Mouse (Mus musculus) liver, embryonic 13.5 days (tissue): Measurements from ENCODE around the gene Vmn1r67. TPM values are rescaled to one million over a fixed set of nuclear protein-coding genes. Genes with fewer than 3 reads are reported as not detected.

ENCODE experiments used
- ATAC-seq: fragments of 200-750 bp; cut with Nextera tagmentation; 2 replicates; pipeline ENCODE4 v1.8.0; 2017; ENCODE audit warnings: low read depth, mild to moderate bottlenecking, moderate number of reproducible peaks, moderate library complexity
- DNase-seq: peaks from one replicate; pipeline ENCODE4 v3.0.0; 2022
- H3K27ac ChIP-seq: fragments of 300-500 bp; sonication (generic); 2 replicates; pipeline ENCODE4 v1.5.1; 2015; ENCODE audit warnings: moderate library complexity, mild to moderate bottlenecking, inconsistent platforms
- H3K27me3 ChIP-seq: fragments of 300-500 bp; sonication (generic); 2 replicates; pipeline ENCODE4 v1.6.1; 2015; ENCODE audit warnings: mild to moderate bottlenecking, inconsistent platforms
- H3K36me3 ChIP-seq: fragments of 300-500 bp; sonication (generic); 2 replicates; pipeline ENCODE4 v1.6.1; 2015; ENCODE audit warnings: mild to moderate bottlenecking, inconsistent platforms
- H3K4me1 ChIP-seq: fragments of 300-500 bp; sonication (generic); replicated peaks from 2 replicates; pipeline ENCODE4 v1.6.1; 2015; ENCODE audit warnings: inconsistent platforms
- H3K4me2 ChIP-seq: fragments of 300-500 bp; sonication (generic); 2 replicates; pipeline ENCODE4 v1.6.1; 2015; ENCODE audit warnings: inconsistent platforms, mild to moderate bottlenecking, moderate library complexity
- H3K4me3 ChIP-seq: fragments of 300-500 bp; sonication (generic); replicated peaks from 2 replicates; pipeline ENCODE4 v1.5.1; 2015; ENCODE audit warnings: mild to moderate bottlenecking, inconsistent platforms
- H3K9ac ChIP-seq: fragments of 300-500 bp; sonication (generic); 2 replicates; pipeline ENCODE4 v1.6.1; 2015; ENCODE audit warnings: mild to moderate bottlenecking, inconsistent platforms
- H3K9me3 ChIP-seq: fragments of 300-500 bp; sonication (generic); replicated peaks from 2 replicates; pipeline ENCODE4 v1.6.1; 2016; ENCODE audit warnings: inconsistent platforms
- WGBS: fragments of 180-500 bp; shearing (Covaris S2); methylation state at CpG from one replicate; pipeline ENCODE4 v1.1.7; 2015; ENCODE audit not compliant: insufficient replicate concordance; 5-methylcytosine and 5-hydroxymethylcytosine counted together
- polyA plus RNA-seq: library from polyadenylated mRNA; unstranded; fragments of >200 nt; fragmentation: Nextera tagmentation; extraction: Ambion mirVana; gene quantifications from 2 replicates; pipeline ENCODE4 v1.2.1, GENCODE M21; 2015

Vmn1r67 gene
- not detected in 2 replicates for polyA plus RNA-seq

- Histone ChIP-seq H3K9me3 (no peaks in the 10 kb centered on the region; the same call in 1 of the 2 replicates), H3K9ac (no peak within 1 kb of the TSS), H3K4me3 (no peak within 1 kb of the TSS), H3K27ac (no peak within 1 kb of the TSS), H3K36me3 (no peaks in the 10 kb centered on the region), H3K27me3 (no peaks in the 10 kb centered on the region), H3K4me1 (no peaks in the 10 kb centered on the region), H3K4me2 (no peak within 1 kb of the TSS)
- ATAC-seq (no peak), DNase-seq (no peak)
Measured at GRCm38 (mm10) chr7:10443031-10443430, at the start of gene Vmn1r67. Gene Vmn1r67 (plus strand): TSS chr7:10443331.

GRCm38 (mm10) chr7:10458166-10458565 is 15.0 kb downstream of the Vmn1r67 start:
- Histone ChIP-seq H3K36me3 (no peaks in the 10 kb centered on the region), H3K4me1 (no peaks in the 10 kb centered on the region), H3K27me3 (no peaks in the 10 kb centered on the region), H3K4me2 (no peak overlapping the region), H3K9me3 (no peaks in the 10 kb centered on the region), H3K4me3 (no peak overlapping the region), H3K27ac (no peak overlapping the region), H3K9ac (no peak overlapping the region)
- 51% methylated on average over 3 of the region's 3 CpGs for WGBS
- DNase-seq (no peak), ATAC-seq (no peak)

- DNase-seq (no peak), ATAC-seq (no peak)
- Histone ChIP-seq H3K4me1 (no peaks in the 10 kb centered on the region), H3K27ac (no peak overlapping the region), H3K4me3 (no peak overlapping the region), H3K9me3 (peaks cover 3% of the 10 kb centered on the region; the same call in 1 of the 2 replicates), H3K27me3 (no peaks in the 10 kb centered on the region), H3K9ac (no peak overlapping the region), H3K36me3 (no peaks in the 10 kb centered on the region), H3K4me2 (no peak overlapping the region)
Measured at GRCm38 (mm10) chr7:10479813-10480212, 36.7 kb downstream of the Vmn1r67 start.

- Histone ChIP-seq H3K27ac (no peak overlapping the region), H3K4me3 (no peak overlapping the region), H3K9ac (no peak overlapping the region), H3K4me2 (no peak overlapping the region), H3K27me3 (no peaks in the 10 kb centered on the region), H3K4me1 (no peaks in the 10 kb centered on the region), H3K36me3 (no peaks in the 10 kb centered on the region), H3K9me3 (peaks cover 3% of the 10 kb centered on the region; the same call in 1 of the 2 replicates)
- WGBS = 56% methylated on average over 18 of the region's 18 CpGs
- ATAC-seq (no peak), DNase-seq (no peak)
Measured at GRCm38 (mm10) chr7:10480588-10481233, 37.6 kb downstream of the Vmn1r67 start.

- H3K36me3 ChIP-seq = peaks cover 27% of the 10 kb centered on the region
- DNase-seq (peak; percentile 58), ATAC-seq (peak; percentile 98)
- H3K9me3 ChIP-seq = no peaks in the 10 kb centered on the region
- peak within 1 kb of the TSS; percentile 70 for H3K4me2 ChIP-seq
- H3K27ac ChIP-seq = no peak within 1 kb of the TSS
- 2% methylated on average over 33 of the region's 33 CpGs for WGBS
- H3K9ac ChIP-seq = peak within 1 kb of the TSS; percentile 66
- peak within 1 kb of the TSS; percentile 64 for H3K4me3 ChIP-seq
- H3K4me1 ChIP-seq = peaks cover 9% of the 10 kb centered on the region
- H3K27me3 ChIP-seq = no peaks in the 10 kb centered on the region
Measured at GRCm38 (mm10) chr7:10494786-10495521, 51.8 kb downstream of the Vmn1r67 start, which contains the start of gene Zik1. Gene Zik1 (minus strand): TSS chr7:10495394.

GRCm38 (mm10) chr7:10495578-10495977 is 52.4 kb downstream of the Vmn1r67 start:
- peaks cover 9% of the 10 kb centered on the region for H3K4me1 ChIP-seq
- H3K36me3 ChIP-seq = peaks cover 21% of the 10 kb centered on the region
- H3K4me2 ChIP-seq = 0 out of 2 replicates have a peak overlapping the region, but pooled peaks have one; percentile 70
- H3K27me3 ChIP-seq = no peaks in the 10 kb centered on the region
- DNase-seq = no peak
- H3K9ac ChIP-seq = no peak overlapping the region
- H3K4me3 ChIP-seq = peak overlapping the region; percentile 64; the same call in 1 of the 2 replicates
- no peak overlapping the region for H3K27ac ChIP-seq
- H3K9me3 ChIP-seq = no peaks in the 10 kb centered on the region
- WGBS = 25% methylated on average over 6 of the region's 6 CpGs
- no peak for ATAC-seq

Other genes with a start within 250 kb of the Vmn1r67 start
- not detected in 2 replicates for gene Vmn1r66, start 165.3 kb upstream of the Vmn1r67 start, polyA plus RNA-seq
- 2.7 and 3.4 TPM in 2 replicates for gene Zik1, start 52.1 kb downstream of the Vmn1r67 start, polyA plus RNA-seq
- gene Vmn1r68, start 115.2 kb downstream of the Vmn1r67 start, polyA plus RNA-seq = not detected in 2 replicates
- gene Vmn1r69, start 170.3 kb downstream of the Vmn1r67 start, polyA plus RNA-seq = not detected in 2 replicates
- not detected in 2 replicates for gene Vmn1r70, start 188.2 kb downstream of the Vmn1r67 start, polyA plus RNA-seq
- gene Nlrp4b, start 244.5 kb downstream of the Vmn1r67 start, polyA plus RNA-seq = not detected in 2 replicates